28 mouse cellular contexts compared by ENCODE assay signal in genomic region chr7:66998821-66999220, GRCm38 (mm10).
"Had no signal": no experiment of that assay in that cellular context is flagged by ENCODE, and none has a peak within 500 bp of the region (broad histone marks: within the 10 kb centered on the region; RNA-seq: fewer than 3 reads in every experiment).

No protein-coding gene starts in this region.

- H3K4me1 ChIP-seq: limb, embryonic 13.5 days; limb, embryonic 15.5 days; liver, embryonic 12.5 days; liver, embryonic 13.5 days; liver, embryonic 15.5 days; lung, embryonic 15.5 days; megakaryocyte, embryonic 14.5 days; midbrain, embryonic 12.5 days; midbrain, embryonic 15.5 days; neural tube, embryonic 12.5 days had no signal

- DNase-seq: left cerebral cortex, postnatal 4 days; liver; liver, embryonic 13.5 days; liver, postnatal 0 days; lung, adult 18-20 months; lung, adult 2 months; lung, embryonic 14.5 days; lung, postnatal 10 days; lung, postnatal 14 days; lung, postnatal 36 days; lung, postnatal 4 days; midbrain, embryonic 14.5 days had no signal

- H3K9me3 ChIP-seq: limb, embryonic 10.5 days; limb, embryonic 12.5 days; limb, embryonic 13.5 days; limb, embryonic 15.5 days; liver, embryonic 12.5 days; liver, embryonic 13.5 days; liver, embryonic 15.5 days; lung, embryonic 15.5 days; megakaryocyte, embryonic 14.5 days; midbrain, embryonic 10.5 days; midbrain, embryonic 12.5 days; midbrain, embryonic 13.5 days; midbrain, embryonic 15.5 days; neural tube, embryonic 12.5 days had no signal

- H3K36me3 ChIP-seq: limb, embryonic 10.5 days; limb, embryonic 15.5 days; liver, embryonic 12.5 days; liver, embryonic 13.5 days; liver, embryonic 15.5 days; lung, embryonic 15.5 days; midbrain, embryonic 10.5 days; midbrain, embryonic 12.5 days; midbrain, embryonic 13.5 days; midbrain, embryonic 15.5 days; neural tube, embryonic 12.5 days had no signal

- H3K27ac ChIP-seq: limb, embryonic 10.5 days; limb, embryonic 12.5 days; limb, embryonic 13.5 days; limb, embryonic 15.5 days; liver, embryonic 12.5 days; liver, embryonic 13.5 days; liver, embryonic 14.5 days; liver, embryonic 15.5 days; lung, embryonic 15.5 days; macrophage; midbrain, embryonic 10.5 days; midbrain, embryonic 12.5 days; midbrain, embryonic 13.5 days; midbrain, embryonic 15.5 days; neural tube, embryonic 12.5 days had no signal

- H3K27me3 ChIP-seq: limb, embryonic 12.5 days; limb, embryonic 13.5 days; limb, embryonic 15.5 days; liver, embryonic 12.5 days; liver, embryonic 13.5 days; liver, embryonic 15.5 days; lung, embryonic 15.5 days; megakaryocyte, embryonic 14.5 days; midbrain, embryonic 12.5 days; midbrain, embryonic 13.5 days; midbrain, embryonic 15.5 days; neural tube, embryonic 12.5 days had no signal

- H3K4me3 ChIP-seq: limb, embryonic 10.5 days; limb, embryonic 12.5 days; limb, embryonic 13.5 days; limb, embryonic 15.5 days; liver, embryonic 12.5 days; liver, embryonic 13.5 days; liver, embryonic 15.5 days; lung, embryonic 15.5 days; megakaryocyte, embryonic 14.5 days; midbrain, embryonic 10.5 days; midbrain, embryonic 12.5 days; midbrain, embryonic 13.5 days; midbrain, embryonic 15.5 days; myocyte; neural tube, embryonic 12.5 days had no signal
